Mouse (Mus musculus): ENCODE measurements around the gene Grin2b.
"Not testable (repeated sequence)": the region's sequence is repeated elsewhere in the genome, so short reads cannot be mapped to it uniquely, and the experiment has no call there.

The Grin2b gene

GRCm38 (mm10) chr6:135900410-135900809 is 272.9 kb downstream of the Grin2b start:
- DNase-seq (ENCODE audit: low spot score in 2 of 2) = no peak

- no peak for DNase-seq (ENCODE audit: low spot score in 2 of 2)
These were observed 274.1 kb downstream of the Grin2b start for GRCm38 (mm10) chr6:135899225-135899624.

GRCm38 (mm10) chr6:135894793-135895228 is 278.5 kb downstream of the Grin2b start:
- DNase-seq (ENCODE audit: low spot score in 2 of 2) = no peak

- DNase-seq (ENCODE audit: low spot score in 2 of 2) = no peak
These were observed 290.7 kb downstream of the Grin2b start for GRCm38 (mm10) chr6:135882611-135883010.

GRCm38 (mm10) chr6:135876163-135876726 is 297.1 kb downstream of the Grin2b start:
- no peak for DNase-seq (ENCODE audit: low spot score in 2 of 2)

GRCm38 (mm10) chr6:135874626-135875025 is 298.7 kb downstream of the Grin2b start:
- DNase-seq (ENCODE audit: low spot score in 2 of 2) = no peak

- no peak for DNase-seq (ENCODE audit: low spot score in 2 of 2)
These were observed 307.5 kb downstream of the Grin2b start for GRCm38 (mm10) chr6:135865832-135866231.

- DNase-seq (ENCODE audit: low spot score in 2 of 2) = no peak
These were observed 309.3 kb downstream of the Grin2b start for GRCm38 (mm10) chr6:135863965-135864364.

- DNase-seq (ENCODE audit: low spot score in 2 of 2) = no peak
These were observed 313.8 kb downstream of the Grin2b start for GRCm38 (mm10) chr6:135859502-135859901.

- no peak for DNase-seq (ENCODE audit: low spot score in 2 of 2)
These were observed 319.1 kb downstream of the Grin2b start for GRCm38 (mm10) chr6:135854173-135854591.

- no peak for DNase-seq (ENCODE audit: low spot score in 2 of 2)
These were observed 329.6 kb downstream of the Grin2b start for GRCm38 (mm10) chr6:135843755-135844154.

GRCm38 (mm10) chr6:135836353-135836752 is 337.0 kb downstream of the Grin2b start:
- DNase-seq (ENCODE audit: low spot score in 2 of 2) = no peak

- no peak for DNase-seq (ENCODE audit: low spot score in 2 of 2)
These were observed 339.8 kb downstream of the Grin2b start for GRCm38 (mm10) chr6:135833542-135833941.

- no peak for DNase-seq (ENCODE audit: low spot score in 2 of 2)
These were observed 341.3 kb downstream of the Grin2b start for GRCm38 (mm10) chr6:135832041-135832440.

GRCm38 (mm10) chr6:135831032-135831431 is 342.3 kb downstream of the Grin2b start:
- no peak for DNase-seq (ENCODE audit: low spot score in 2 of 2)

GRCm38 (mm10) chr6:135829458-135829857 is 343.9 kb downstream of the Grin2b start:
- DNase-seq (ENCODE audit: low spot score in 2 of 2) = no peak

GRCm38 (mm10) chr6:135828976-135829375 is 344.3 kb downstream of the Grin2b start:
- no peak for DNase-seq (ENCODE audit: low spot score in 2 of 2)

- peak; percentile 31 to 46 for DNase-seq (ENCODE audit: low spot score in 2 of 2)
These were observed 345.4 kb downstream of the Grin2b start for GRCm38 (mm10) chr6:135827942-135828341.

GRCm38 (mm10) chr6:135827317-135827716 is 346.0 kb downstream of the Grin2b start:
- no peak for DNase-seq (ENCODE audit: low spot score in 2 of 2)

GRCm38 (mm10) chr6:135826776-135827175 is 346.5 kb downstream of the Grin2b start:
- not testable (repeated sequence) for DNase-seq (ENCODE audit: low spot score in 2 of 2)

- no peak for DNase-seq (ENCODE audit: low spot score in 2 of 2)
These were observed 355.9 kb downstream of the Grin2b start for GRCm38 (mm10) chr6:135817391-135817790.

GRCm38 (mm10) chr6:135813755-135814154 is 359.6 kb downstream of the Grin2b start:
- DNase-seq (ENCODE audit: low spot score in 2 of 2) = no peak

- no peak for DNase-seq (ENCODE audit: low spot score in 2 of 2)
These were observed 367.9 kb downstream of the Grin2b start for GRCm38 (mm10) chr6:135805436-135805835.

- no peak for DNase-seq (ENCODE audit: low spot score in 2 of 2)
These were observed 373.4 kb downstream of the Grin2b start for GRCm38 (mm10) chr6:135799949-135800348.

All from urinary bladder, postnatal 36 days (tissue).